Mouse (Mus musculus) kidney, postnatal 0 days (tissue): ENCODE measurements around the gene Myo1c. TPM values are rescaled to one million over a fixed set of nuclear protein-coding genes. Genes with fewer than 3 reads are reported as not detected.

Experiments used
- ATAC-seq: fragments of 200-750 bp; cut with Nextera tagmentation; replicated peaks from 2 replicates; pipeline ENCODE4 v1.8.0; 2017; ENCODE audit warnings: low read depth, moderate number of reproducible peaks, moderate TSS enrichment, moderate library complexity; ENCODE audit not compliant: low FRiP score
- DNase-seq: peaks from one replicate; pipeline ENCODE4 v3.0.0-alpha.2; 2016; ENCODE audit warnings: low spot score
- H3K27ac ChIP-seq: fragments of 300-500 bp; sonication (generic); 2 replicates; pipeline ENCODE4 v1.5.1; 2014; ENCODE audit warnings: mild to moderate bottlenecking
- H3K27me3 ChIP-seq: fragments of 300-500 bp; sonication (generic); 2 replicates; pipeline ENCODE4 v1.6.1; 2014; ENCODE audit warnings: low read length, mixed read lengths; ENCODE audit not compliant: insufficient read depth
- H3K36me3 ChIP-seq: fragments of 300-500 bp; sonication (generic); 2 replicates; pipeline ENCODE4 v1.6.1; 2014; ENCODE audit warnings: low read length, mixed read lengths; ENCODE audit not compliant: insufficient read depth
- H3K4me1 ChIP-seq: fragments of 300-500 bp; sonication (generic); replicated peaks from 2 replicates; pipeline ENCODE4 v1.6.1; 2014; ENCODE audit warnings: antibody characterized with exemption, low read length, mixed read lengths; ENCODE audit not compliant: insufficient read depth
- H3K4me2 ChIP-seq: fragments of 300-500 bp; sonication (generic); 2 replicates; pipeline ENCODE4 v1.6.1; 2014; ENCODE audit warnings: mild to moderate bottlenecking, low read length, moderate library complexity, mixed read lengths
- H3K4me3 ChIP-seq: fragments of 300-500 bp; sonication (generic); replicated peaks from 2 replicates; pipeline ENCODE4 v1.5.1; 2014; ENCODE audit warnings: low read depth, low read length
- H3K9ac ChIP-seq: fragments of 300-500 bp; sonication (generic); 2 replicates; pipeline ENCODE4 v1.6.1; 2014; ENCODE audit warnings: low read depth, low read length
- H3K9me3 ChIP-seq: fragments of 300-500 bp; sonication (generic); replicated peaks from 2 replicates; pipeline ENCODE4 v1.6.1; 2016; ENCODE audit warnings: low read length, inconsistent platforms, mixed read lengths
- CTCF ChIP-seq: IDR thresholded peaks from 2 replicates; pipeline ENCODE4 v1.5.1; 2016; ENCODE audit warnings: antibody characterized with exemption, low read depth, mild to moderate bottlenecking, moderate library complexity
- whole genome bisulfite sequencing: fragments of 180-500 bp; shearing (Covaris S2); extraction: QIAGEN DNeasy Blood & Tissue Kit; methylation state at CpG from one replicate; pipeline ENCODE4 v1.1.7; 2014; 5-methylcytosine and 5-hydroxymethylcytosine counted together
- polyA plus RNA-seq: library from polyadenylated mRNA; unstranded; fragments of >200 nt; fragmentation: Nextera tagmentation; extraction: Ambion mirVana; gene quantifications from 2 replicates; pipeline ENCODE4 v1.2.1, GENCODE M21; 2015

The Myo1c gene
- polyA plus RNA-seq, 1 experiment from 2014 or later, result 55.3 TPM

DNA sequence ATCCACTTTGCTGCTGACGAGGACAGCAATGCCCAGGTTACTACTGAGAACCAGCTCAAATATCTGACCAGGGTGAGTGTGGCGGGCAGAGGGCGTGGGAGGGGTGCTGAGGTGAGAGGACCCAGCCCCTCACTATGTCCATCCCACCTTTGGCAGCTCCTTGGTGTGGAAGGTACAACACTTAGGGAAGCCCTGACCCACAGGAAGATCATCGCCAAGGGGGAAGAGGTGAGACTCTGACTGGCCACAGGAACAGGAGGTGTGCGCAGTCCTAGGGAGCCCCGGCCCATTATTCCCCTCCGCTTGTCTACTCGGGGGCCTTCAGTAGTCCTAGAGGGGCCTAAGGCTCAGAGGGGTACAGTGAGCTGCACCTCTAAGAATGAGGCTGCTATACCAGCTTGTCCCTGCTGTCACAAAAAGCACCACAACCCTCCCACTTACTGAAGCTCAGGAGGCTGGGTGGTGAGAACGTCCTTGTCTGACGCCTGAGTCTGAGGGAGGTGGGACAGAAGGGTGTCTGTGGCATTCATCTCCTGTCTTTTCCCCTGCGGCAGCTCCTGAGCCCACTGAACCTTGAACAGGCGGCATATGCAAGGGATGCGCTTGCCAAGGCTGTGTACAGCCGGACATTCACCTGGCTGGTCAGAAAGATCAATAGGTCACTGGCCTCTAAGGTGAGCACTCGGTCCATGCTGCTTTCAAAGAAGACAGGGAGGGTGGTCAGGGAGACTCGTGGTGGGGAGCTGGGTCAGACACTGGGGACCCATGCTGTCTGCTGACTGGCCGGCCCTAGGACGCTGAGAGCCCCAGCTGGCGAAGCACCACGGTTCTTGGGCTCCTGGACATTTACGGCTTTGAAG lies 10.9 kb downstream of the Myo1c start:
- no peak for TF ChIP-seq CTCF
- no peaks in the 10 kb centered on the region for H3K9me3 ChIP-seq
- peaks cover 9% of the 10 kb centered on the region for H3K4me1 ChIP-seq
- 81% methylated on average over 21 of the region's 21 CpGs for WGBS
- DNase-seq, result no peak
- ATAC-seq, result no peak
- no peaks in the 10 kb centered on the region for H3K27me3 ChIP-seq
- H3K27ac ChIP-seq, result no peak overlapping the region
- H3K9ac ChIP-seq, result no peak overlapping the region
- peaks cover 60% of the 10 kb centered on the region for H3K36me3 ChIP-seq
- no peak overlapping the region for H3K4me2 ChIP-seq
- no peak overlapping the region for H3K4me3 ChIP-seq

DNA sequence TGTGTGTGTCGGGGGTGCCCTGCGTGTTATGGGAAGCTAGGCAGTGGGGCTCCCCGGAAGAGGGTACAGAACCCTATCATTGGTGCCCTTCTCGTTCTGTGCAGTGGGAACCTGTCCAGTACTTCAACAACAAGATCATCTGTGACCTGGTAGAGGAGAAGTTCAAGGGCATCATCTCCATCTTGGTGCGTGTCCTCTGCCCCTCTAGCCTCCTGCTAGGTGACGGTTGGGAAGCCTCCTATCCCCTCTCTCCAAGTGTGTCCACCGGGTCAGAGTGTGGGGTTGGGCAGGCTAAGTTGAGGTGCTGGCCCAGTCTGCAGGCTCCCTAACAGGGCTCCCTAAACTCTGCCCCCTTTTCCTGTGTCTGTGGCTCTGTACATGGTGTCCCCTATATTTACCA lies 11.8 kb downstream of the Myo1c start:
- TF ChIP-seq CTCF, result no peak
- Histone ChIP-seq H3K36me3 (peaks cover 69% of the 10 kb centered on the region), H3K9me3 (no peaks in the 10 kb centered on the region), H3K9ac (no peak overlapping the region), H3K27ac (no peak overlapping the region), H3K4me1 (no peaks in the 10 kb centered on the region), H3K27me3 (no peaks in the 10 kb centered on the region), H3K4me3 (no peak overlapping the region), H3K4me2 (no peak overlapping the region)
- ATAC-seq (no peak), DNase-seq (no peak)
- WGBS, result 91% methylated on average over 7 of the region's 7 CpGs

DNA sequence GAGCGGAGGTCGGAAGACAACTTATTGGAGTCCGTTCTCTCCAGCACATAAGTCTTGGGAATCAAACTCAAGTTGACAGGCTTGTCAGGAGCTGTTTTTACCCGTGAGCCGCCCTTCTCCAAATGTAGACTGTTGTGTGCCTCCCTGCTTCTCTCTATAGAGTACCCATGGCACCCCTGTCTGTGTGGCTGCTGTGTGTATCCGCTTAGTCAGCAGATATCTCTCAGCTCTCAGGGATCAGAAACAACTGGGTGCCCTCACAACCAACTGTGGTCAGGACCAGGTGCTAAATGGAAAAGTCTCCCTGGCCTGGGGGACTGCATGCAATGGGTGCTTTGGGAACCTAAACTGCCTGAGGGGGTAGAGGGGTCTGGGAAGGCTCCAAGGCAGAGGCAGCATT lies 16.0 kb downstream of the Myo1c start:
- TF ChIP-seq CTCF, result no peak
- ATAC-seq (no peak), DNase-seq (no peak)
- Histone ChIP-seq H3K27ac (no peak overlapping the region), H3K27me3 (no peaks in the 10 kb centered on the region), H3K36me3 (peaks cover 73% of the 10 kb centered on the region), H3K4me3 (no peak overlapping the region), H3K4me1 (no peaks in the 10 kb centered on the region), H3K9me3 (no peaks in the 10 kb centered on the region), H3K4me2 (no peak overlapping the region), H3K9ac (no peak overlapping the region)
- 93% methylated on average over 6 of the region's 6 CpGs for WGBS

- Histone ChIP-seq H3K36me3 (peaks cover 77% of the 10 kb centered on the region), H3K4me3 (no peak overlapping the region), H3K4me2 (no peak overlapping the region), H3K27me3 (no peaks in the 10 kb centered on the region), H3K9ac (no peak overlapping the region), H3K4me1 (no peaks in the 10 kb centered on the region), H3K9me3 (no peaks in the 10 kb centered on the region), H3K27ac (no peak overlapping the region)
- 93% methylated on average over 3 of the region's 3 CpGs for WGBS
- no peak for TF ChIP-seq CTCF
- DNase-seq (no peak), ATAC-seq (no peak)
These were observed 18.3 kb downstream of the Myo1c start for GRCm38 (mm10) chr11:75668621-75669020.

DNA sequence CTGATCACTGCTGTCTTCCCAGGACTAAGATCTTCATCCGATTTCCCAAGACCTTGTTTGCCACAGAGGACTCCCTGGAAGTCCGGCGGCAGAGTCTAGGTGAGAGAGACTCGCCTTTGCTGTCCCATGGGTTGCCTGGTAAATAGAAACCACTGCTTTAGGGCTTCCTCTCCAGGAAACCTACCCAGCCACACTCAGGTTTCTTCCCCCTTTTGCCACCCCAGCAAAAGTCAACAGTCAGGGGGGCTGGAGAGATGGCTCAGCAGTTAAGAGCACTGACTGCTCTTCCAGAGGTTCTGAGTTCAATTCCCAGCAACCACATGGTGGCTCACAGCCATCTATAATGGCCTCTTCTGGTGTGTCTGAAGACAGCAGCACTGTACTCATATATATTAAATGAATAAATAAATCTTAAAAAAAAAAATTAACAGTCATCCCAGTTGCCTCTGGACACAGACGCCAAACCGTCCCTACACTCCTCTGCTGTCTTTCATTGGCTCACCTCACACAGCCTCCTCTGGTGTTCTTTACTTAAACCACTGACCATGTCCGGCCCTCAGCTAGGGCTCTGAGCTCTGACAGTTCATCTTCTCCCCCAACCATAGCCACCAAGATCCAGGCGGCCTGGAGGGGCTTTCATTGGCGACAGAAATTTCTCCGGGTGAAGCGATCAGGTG lies 19.0 kb downstream of the Myo1c start:
- no peaks in the 10 kb centered on the region for H3K9me3 ChIP-seq
- H3K4me1 ChIP-seq, result no peaks in the 10 kb centered on the region
- no peak for DNase-seq
- H3K4me2 ChIP-seq, result no peak overlapping the region
- H3K27ac ChIP-seq, result no peak overlapping the region
- no peaks in the 10 kb centered on the region for H3K27me3 ChIP-seq
- no peak overlapping the region for H3K9ac ChIP-seq
- TF ChIP-seq CTCF, result no peak
- peaks cover 81% of the 10 kb centered on the region for H3K36me3 ChIP-seq
- H3K4me3 ChIP-seq, result no peak overlapping the region
- ATAC-seq, result no peak
- 85% methylated on average over 11 of the region's 11 CpGs for WGBS

- DNase-seq (no peak), ATAC-seq (no peak)
- Histone ChIP-seq H3K36me3 (peaks cover 81% of the 10 kb centered on the region), H3K9ac (no peak overlapping the region), H3K27ac (no peak overlapping the region), H3K9me3 (no peaks in the 10 kb centered on the region), H3K27me3 (no peaks in the 10 kb centered on the region), H3K4me2 (no peak overlapping the region), H3K4me1 (no peaks in the 10 kb centered on the region), H3K4me3 (no peak overlapping the region)
- 94% methylated on average over 12 of the region's 12 CpGs for WGBS
- TF ChIP-seq CTCF, result no peak
These were observed 19.5 kb downstream of the Myo1c start for GRCm38 (mm10) chr11:75669853-75670200.
